Mouse (Mus musculus) small intestine, adult 2 months (tissue): ENCODE measurements around the gene Pdk1. TPM values are rescaled to one million over a fixed set of nuclear protein-coding genes. Genes with fewer than 3 reads are reported as not detected.

Experiments
- H3K27ac ChIP-seq: fragments of 200-500 bp; 2 replicates; pipeline ENCODE4 v1.5.1; 2012; ENCODE audit warnings: low read depth, low read length, control low read depth, inconsistent platforms; ENCODE audit not compliant: insufficient read depth
- H3K27me3 ChIP-seq: fragments of 200-500 bp; 2 replicates; pipeline ENCODE4 v1.6.1; 2012; ENCODE audit warnings: mild to moderate bottlenecking, moderate library complexity, low read length, inconsistent platforms; ENCODE audit not compliant: control insufficient read depth, insufficient read depth
- H3K36me3 ChIP-seq: fragments of 200-500 bp; 2 replicates; pipeline ENCODE4 v1.6.1; 2012; ENCODE audit warnings: mild to moderate bottlenecking, low read length, control low read depth, inconsistent platforms; ENCODE audit not compliant: control insufficient read depth, insufficient read depth
- H3K4me1 ChIP-seq: fragments of 200-500 bp; 2 replicates; pipeline ENCODE4 v1.6.1; 2012; ENCODE audit warnings: low read length, inconsistent platforms, mixed read lengths; ENCODE audit not compliant: control insufficient read depth, insufficient read depth, insufficient read length
- H3K4me3 ChIP-seq: fragments of 200-500 bp; 2 replicates; pipeline ENCODE4 v1.5.1; 2012; ENCODE audit warnings: low read depth, mild to moderate bottlenecking, control low read depth, inconsistent platforms, low read length, moderate library complexity
- CTCF ChIP-seq: fragments of 200-500 bp; IDR thresholded peaks from 2 replicates; pipeline ENCODE4 v1.5.1; 2012; ENCODE audit warnings: low read depth, mild to moderate bottlenecking, control low read depth, inconsistent platforms, low read length, moderate library complexity, mixed read lengths; ENCODE audit not compliant: insufficient replicate concordance, insufficient read length; ENCODE audit errors: extremely low read depth
- POLR2A ChIP-seq: fragments of 200-500 bp; IDR thresholded peaks from 2 replicates; pipeline ENCODE4 v1.6.1; 2012; ENCODE audit warnings: low read depth, mild to moderate bottlenecking, control low read depth, inconsistent platforms, low read length, moderate library complexity
- WGBS: fragments of 180-500 bp; shearing (Covaris S2); methylation state at CpG from one replicate; pipeline ENCODE4 v1.1.7; 2018; 5-methylcytosine and 5-hydroxymethylcytosine counted together
- polyA plus RNA-seq: library from polyadenylated mRNA; depleted of rRNA; stranded (reverse); fragments of >200 nt; gene quantifications from 2 replicates; pipeline ENCODE4 v1.2.3, GENCODE M21; 2012

Pdk1 gene
- polyA plus RNA-seq, 1 experiment = 7.0 TPM

DNA sequence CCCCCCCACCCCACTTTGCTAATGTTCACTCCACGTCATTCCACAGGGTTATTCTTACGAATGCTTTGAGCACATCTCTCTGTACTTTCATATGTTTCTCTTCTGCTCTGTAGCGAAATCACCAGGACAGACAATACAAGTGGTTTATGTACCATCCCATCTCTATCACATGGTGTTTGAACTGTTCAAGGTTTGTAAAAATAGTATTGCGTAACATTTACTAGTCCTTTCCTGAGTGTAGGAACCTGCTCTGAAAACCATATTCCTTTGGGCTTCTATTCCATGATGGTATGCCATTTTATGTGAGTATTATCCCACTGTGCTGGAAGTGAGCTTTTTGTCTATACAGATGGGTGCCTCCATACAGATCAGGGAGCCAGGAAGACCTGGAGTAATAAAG, 14.2 kb downstream of the Pdk1 start:
- H3K36me3 ChIP-seq = peaks cover 36% of the 10 kb centered on the region
- WGBS = 94% methylated on average over 4 of the region's 4 CpGs

DNA sequence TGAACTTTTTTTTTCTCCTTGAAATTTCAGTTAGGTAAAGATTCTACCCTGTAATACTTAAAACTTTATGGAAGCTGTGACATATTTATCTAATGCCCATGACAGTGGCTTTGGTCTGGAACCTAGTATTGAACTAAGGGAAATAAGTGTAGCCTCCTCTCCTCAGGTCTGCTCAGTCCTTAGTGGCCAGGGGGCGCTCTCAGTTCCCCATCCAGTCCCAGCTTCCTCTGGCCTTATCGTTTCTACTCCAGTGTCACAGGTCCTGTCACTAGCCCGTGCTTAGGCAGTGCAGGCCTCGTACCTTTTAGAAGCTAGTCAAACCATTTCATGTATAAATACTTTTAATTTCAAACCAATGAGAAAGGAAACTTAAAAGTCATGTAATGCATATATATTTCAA, 15.4 kb downstream of the Pdk1 start:
- Histone ChIP-seq H3K36me3 (peaks cover 31% of the 10 kb centered on the region), H3K27ac (no peak overlapping the region), H3K27me3 (no peaks in the 10 kb centered on the region), H3K4me1 (no peaks in the 10 kb centered on the region), H3K4me3 (no peak overlapping the region)
- 82% methylated on average over 4 of the region's 4 CpGs for WGBS
- TF ChIP-seq POLR2A = no peak
- no peak for TF ChIP-seq CTCF

More for the DNA sequence above, 14.2 kb downstream of the Pdk1 start:
- Histone ChIP-seq H3K4me1 (no peaks in the 10 kb centered on the region), H3K4me3 (no peak overlapping the region), H3K27ac (no peak overlapping the region), H3K27me3 (no peaks in the 10 kb centered on the region)
- TF ChIP-seq POLR2A = no peak

DNA sequence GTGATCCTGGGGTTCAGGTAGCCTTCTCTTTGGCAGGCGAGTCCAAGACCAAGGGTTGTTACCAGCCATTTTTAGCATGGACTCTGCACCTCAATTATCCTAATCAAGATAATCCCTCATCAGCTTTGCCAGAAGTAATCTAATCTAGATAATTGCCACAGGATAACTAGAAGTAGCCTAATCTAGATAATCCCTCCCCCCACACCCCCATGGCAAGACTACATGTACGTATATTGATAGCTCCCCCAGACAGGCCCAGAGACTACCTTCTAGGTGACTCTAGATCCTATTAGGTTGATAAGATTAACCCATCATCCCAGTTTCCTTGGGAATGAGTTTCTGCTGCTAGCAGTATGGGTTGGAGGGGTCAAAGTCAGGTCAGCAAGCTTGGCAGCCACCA, 18.5 kb downstream of the Pdk1 start:
- Histone ChIP-seq H3K36me3 (peaks cover 15% of the 10 kb centered on the region), H3K4me1 (no peaks in the 10 kb centered on the region), H3K27ac (no peak overlapping the region), H3K4me3 (no peak overlapping the region), H3K27me3 (no peaks in the 10 kb centered on the region)
- 89% methylated on average over 2 of the region's 2 CpGs for WGBS
- TF ChIP-seq POLR2A (no peak), CTCF (no peak)

DNA sequence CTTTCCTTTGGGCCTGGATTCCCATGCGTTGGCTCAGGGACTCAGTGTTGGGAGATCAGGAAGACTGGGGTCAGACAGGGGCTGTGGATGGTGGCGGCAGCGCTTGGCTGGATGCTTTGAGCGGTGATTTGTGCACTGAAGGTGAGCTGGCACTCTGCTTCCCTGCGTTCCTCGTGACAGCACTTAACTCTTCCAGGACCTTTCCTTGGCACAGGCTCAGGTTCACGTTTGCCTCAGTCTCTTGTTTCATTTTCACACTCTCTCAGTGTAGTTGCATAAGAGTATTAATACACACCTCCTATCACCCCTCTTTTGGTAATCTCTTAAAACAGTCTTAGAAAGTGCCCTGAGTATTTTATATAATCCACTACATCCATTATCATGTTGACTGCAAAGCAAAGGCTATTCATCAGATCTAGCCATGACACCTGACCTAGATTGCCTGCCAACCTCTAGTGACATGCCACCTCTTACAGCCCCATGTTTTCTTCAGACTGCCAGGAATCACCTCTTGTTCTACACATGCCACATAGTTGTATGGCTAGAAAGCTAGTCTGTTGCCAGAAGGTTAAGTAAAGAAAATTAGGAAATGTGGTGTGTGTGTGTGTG, 19.8 kb downstream of the Pdk1 start:
- Histone ChIP-seq H3K27ac (no peak overlapping the region), H3K36me3 (peaks cover 14% of the 10 kb centered on the region), H3K27me3 (no peaks in the 10 kb centered on the region), H3K4me3 (no peak overlapping the region), H3K4me1 (no peaks in the 10 kb centered on the region)
- TF ChIP-seq CTCF (no peak), POLR2A (no peak)
- WGBS = 83% methylated on average over 7 of the region's 7 CpGs

DNA sequence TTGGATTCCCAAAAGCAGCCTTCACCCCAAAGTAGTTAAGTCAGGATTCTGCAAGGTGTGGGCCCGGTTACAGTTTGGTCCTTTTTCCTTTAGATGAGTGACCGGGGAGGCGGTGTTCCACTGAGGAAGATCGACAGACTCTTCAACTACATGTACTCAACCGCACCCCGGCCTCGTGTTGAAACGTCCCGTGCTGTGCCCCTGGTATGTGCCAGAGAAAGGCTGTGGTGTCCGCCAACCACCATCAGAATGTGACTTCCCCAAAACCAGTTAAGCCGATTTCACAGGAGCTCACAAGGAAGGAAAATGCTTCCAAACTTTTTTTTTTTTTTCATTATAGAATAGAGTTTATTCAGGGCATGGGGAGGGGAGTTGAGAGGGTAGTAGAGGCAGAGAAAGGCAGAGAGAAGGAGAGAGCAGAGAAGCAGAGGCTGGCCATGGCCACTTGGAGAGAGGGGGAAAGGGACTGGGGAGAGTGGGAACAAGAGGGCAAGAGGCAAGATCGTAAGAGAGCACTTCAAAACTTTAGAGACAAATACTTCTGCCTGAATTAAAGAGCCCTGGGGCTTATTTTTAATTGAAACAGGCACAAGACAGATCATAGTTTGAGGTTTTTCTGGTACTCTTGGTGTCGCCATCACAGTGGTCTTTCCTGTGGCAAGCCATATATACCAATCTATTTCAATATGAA, 22.7 kb downstream of the Pdk1 start:
- H3K4me3 ChIP-seq = no peak overlapping the region
- TF ChIP-seq CTCF = no peak
- TF ChIP-seq POLR2A = no peak
- no peaks in the 10 kb centered on the region for H3K27me3 ChIP-seq
- no peak overlapping the region for H3K27ac ChIP-seq
- 93% methylated on average over 13 of the region's 13 CpGs for WGBS
- H3K4me1 ChIP-seq = no peaks in the 10 kb centered on the region
- peaks cover 13% of the 10 kb centered on the region for H3K36me3 ChIP-seq

DNA sequence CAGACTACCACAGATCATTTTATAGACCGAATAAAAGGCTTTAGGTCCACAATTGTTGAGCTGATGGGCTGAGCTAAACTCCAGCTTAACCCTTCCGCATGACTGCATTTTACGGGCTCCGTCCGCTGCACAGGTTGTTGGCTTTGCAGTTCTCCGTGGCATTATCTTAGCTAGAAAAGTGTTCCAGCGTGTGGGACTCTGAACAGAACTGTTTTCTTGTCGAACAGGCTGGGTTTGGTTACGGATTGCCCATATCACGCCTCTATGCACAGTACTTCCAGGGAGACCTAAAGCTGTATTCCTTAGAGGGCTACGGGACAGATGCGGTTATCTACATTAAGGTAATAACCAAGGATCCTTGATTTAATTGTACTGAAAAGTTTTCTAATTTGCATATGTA, 24.4 kb downstream of the Pdk1 start:
- H3K27ac ChIP-seq = no peak overlapping the region
- H3K36me3 ChIP-seq = peaks cover 12% of the 10 kb centered on the region
- H3K4me1 ChIP-seq = no peaks in the 10 kb centered on the region
- TF ChIP-seq CTCF = no peak
- TF ChIP-seq POLR2A = no peak
- H3K4me3 ChIP-seq = no peak overlapping the region
- 86% methylated on average over 12 of the region's 12 CpGs for WGBS
- H3K27me3 ChIP-seq = no peaks in the 10 kb centered on the region

DNA sequence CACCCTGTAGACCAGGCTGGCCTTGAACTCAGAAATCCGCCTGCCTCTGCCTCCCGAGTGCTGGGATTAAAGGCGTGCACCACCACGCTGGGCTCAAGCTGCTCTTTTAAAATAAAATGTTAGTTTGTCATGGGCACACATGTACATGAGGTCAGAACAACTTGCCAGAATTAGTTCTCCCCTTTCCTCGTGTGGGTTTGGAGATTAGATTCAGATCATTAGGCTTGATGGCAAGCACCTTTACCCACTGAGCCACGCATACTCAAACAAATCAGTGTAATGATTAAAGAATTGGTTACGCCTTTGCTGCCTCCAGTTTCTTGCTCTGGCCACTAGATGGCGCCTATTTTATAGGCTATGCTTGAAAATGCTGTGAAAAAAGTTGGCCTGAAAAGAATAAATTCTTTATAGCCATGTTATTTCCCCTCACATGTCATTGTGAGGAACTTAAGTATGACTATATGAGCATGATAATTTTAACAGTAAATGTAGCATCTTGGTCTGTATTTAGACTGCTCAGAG, 25.4 kb downstream of the Pdk1 start:
- H3K4me1 ChIP-seq = no peaks in the 10 kb centered on the region
- H3K36me3 ChIP-seq = peaks cover 9% of the 10 kb centered on the region
- WGBS = 51% methylated on average over 8 of the region's 8 CpGs
- no peak overlapping the region for H3K4me3 ChIP-seq
- no peak for TF ChIP-seq POLR2A
- TF ChIP-seq CTCF = no peak
- no peaks in the 10 kb centered on the region for H3K27me3 ChIP-seq
- no peak overlapping the region for H3K27ac ChIP-seq
